Mouse (Mus musculus) C2C12 (cell line): Measurements from ENCODE around the gene Gm10577. TPM values are rescaled to one million over a fixed set of nuclear protein-coding genes. Genes with fewer than 3 reads are reported as not detected.

ENCODE experiments used
- H3K27me3 ChIP-seq: one replicate; pipeline ENCODE4 v1.6.1; 2011; ENCODE audit not compliant: control insufficient read depth, insufficient read depth, insufficient read length
- H3K36me3 ChIP-seq: one replicate; pipeline ENCODE4 v1.6.1; 2011; ENCODE audit not compliant: control insufficient read depth, insufficient read depth
- H3K4me3 ChIP-seq: one replicate; pipeline ENCODE4 v1.5.1; 2011; ENCODE audit warnings: mild to moderate bottlenecking, control low read depth; ENCODE audit not compliant: poor library complexity, insufficient read depth, severe bottlenecking
- H3K79me2 ChIP-seq: one replicate; pipeline ENCODE4 v1.6.1; 2011; ENCODE audit not compliant: control insufficient read depth, insufficient read depth
- H3K79me3 ChIP-seq: one replicate; pipeline ENCODE4 v1.6.1; 2011; ENCODE audit warnings: low read depth, control low read depth
- H3ac ChIP-seq: one replicate; pipeline ENCODE3; 2011; ENCODE audit warnings: low read depth; ENCODE audit not compliant: control insufficient read depth, insufficient read length
- CEBPB ChIP-seq: IDR thresholded peaks from one replicate; pipeline ENCODE4 v1.6.1; 2011; ENCODE audit warnings: low read depth, mild to moderate bottlenecking, control low read depth, moderate library complexity
- CTCF ChIP-seq: IDR thresholded peaks from one replicate; pipeline ENCODE4 v1.5.1; 2011; ENCODE audit not compliant: control insufficient read depth, insufficient read depth, insufficient read length
- FOSL1 ChIP-seq: IDR thresholded peaks from one replicate; pipeline ENCODE4 v1.8.0; 2011; ENCODE audit warnings: mild to moderate bottlenecking, low read length; ENCODE audit not compliant: poor library complexity, insufficient read depth, severe bottlenecking
- MAX ChIP-seq: IDR thresholded peaks from one replicate; pipeline ENCODE4 v1.6.1; 2011; ENCODE audit warnings: mild to moderate bottlenecking, control low read depth
- MYOD1 ChIP-seq: IDR thresholded peaks from one replicate; pipeline ENCODE4 v1.6.1; 2011; ENCODE audit warnings: low read depth; ENCODE audit not compliant: control insufficient read depth, insufficient read length
- MYOG ChIP-seq: IDR thresholded peaks from one replicate; pipeline ENCODE4 v1.6.1; 2011; ENCODE audit not compliant: control insufficient read depth, insufficient read length; ENCODE audit errors: extremely low read depth
- USF1 ChIP-seq: IDR thresholded peaks from one replicate; pipeline ENCODE4 v1.6.1; 2011; ENCODE audit warnings: low read depth, mild to moderate bottlenecking, control low read depth, moderate library complexity
- long read RNA-seq, 2 experiments: library from polyadenylated mRNA; unstranded; transcript quantifications; one replicate each; pipeline ENCODE4 v2.0.0; 2019 to 2020
- polyA plus RNA-seq: library from polyadenylated mRNA; unstranded; fragments of >200 nt; fragmentation: generic; extraction: Trizol; gene quantifications from one replicate; pipeline ENCODE4 v1.2.1, GENCODE M21; 2012; ENCODE audit warnings: missing spikeins

Gm10577 gene
- not detected for polyA plus RNA-seq
- long read RNA-seq, experiment 1, result 0 reads
- long read RNA-seq, experiment 2, result 0 reads

GRCm38 (mm10) chr4:101020596-101020995 lies at the start of gene Gm10577:
Gm10577 (minus strand) TSS chr4:101020696.
- no peaks in the 10 kb centered on the region for H3K79me2 ChIP-seq
- H3K27me3 ChIP-seq, result no peaks in the 10 kb centered on the region
- no peak within 1 kb of the TSS for H3ac ChIP-seq
- TF ChIP-seq MAX, result no peak
- TF ChIP-seq FOSL1, result no peak
- no peak for TF ChIP-seq CTCF
- TF ChIP-seq MYOD1, result no peak
- no peak within 1 kb of the TSS for H3K4me3 ChIP-seq
- H3K36me3 ChIP-seq, result no peaks in the 10 kb centered on the region
- no peaks in the 10 kb centered on the region for H3K79me3 ChIP-seq

DNA sequence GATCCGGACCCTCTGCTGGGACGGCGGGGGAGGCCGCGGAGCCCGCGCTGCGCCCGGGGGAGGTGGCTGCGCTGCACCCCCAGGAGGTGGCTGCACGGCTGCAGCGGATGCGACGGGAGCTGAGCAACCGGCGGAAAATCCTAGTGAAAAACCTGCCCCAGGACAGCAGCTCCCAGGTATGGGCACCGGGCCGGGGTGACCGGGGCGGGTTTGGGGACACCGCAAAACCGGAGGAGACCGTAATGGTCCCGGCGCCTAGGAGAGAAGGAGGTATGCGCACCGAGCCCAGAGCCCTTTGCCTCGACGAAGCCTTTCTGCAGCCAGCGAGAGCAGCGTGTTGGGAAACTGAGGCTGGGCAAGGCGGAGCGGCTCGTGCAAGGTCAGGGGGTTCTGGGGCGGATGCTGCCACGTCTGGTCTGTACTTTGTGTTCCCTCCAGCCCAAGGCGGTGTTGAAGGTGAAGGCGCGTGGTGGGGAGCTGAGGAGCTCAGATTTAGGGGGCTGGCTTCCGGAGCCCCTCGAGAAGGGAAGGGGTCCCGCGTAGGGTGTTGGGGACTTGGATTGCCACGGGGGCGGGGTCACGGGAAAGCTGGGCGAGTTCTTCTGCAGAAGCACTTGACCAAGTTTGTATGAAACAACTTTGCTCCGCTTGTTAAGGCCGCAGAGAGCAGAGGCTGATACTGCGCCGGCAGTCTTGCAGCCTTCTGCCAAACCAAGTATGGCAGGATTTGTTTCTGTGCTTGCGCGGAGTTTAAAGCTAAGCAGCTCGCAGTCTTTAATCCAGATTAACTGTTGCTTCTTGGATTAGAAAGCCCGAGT lies 48.9 kb upstream of the Gm10577 start:
- H3K79me2 ChIP-seq, result no peaks in the 10 kb centered on the region
- H3K79me3 ChIP-seq, result no peaks in the 10 kb centered on the region
- H3ac ChIP-seq, result no peak overlapping the region
- peaks cover 8% of the 10 kb centered on the region for H3K27me3 ChIP-seq
- no peak for TF ChIP-seq USF1
- TF ChIP-seq MAX, result no peak
- TF ChIP-seq CEBPB, result no peak
- no peak for TF ChIP-seq CTCF
- no peak for TF ChIP-seq FOSL1
- no peak overlapping the region for H3K4me3 ChIP-seq
- no peaks in the 10 kb centered on the region for H3K36me3 ChIP-seq

DNA sequence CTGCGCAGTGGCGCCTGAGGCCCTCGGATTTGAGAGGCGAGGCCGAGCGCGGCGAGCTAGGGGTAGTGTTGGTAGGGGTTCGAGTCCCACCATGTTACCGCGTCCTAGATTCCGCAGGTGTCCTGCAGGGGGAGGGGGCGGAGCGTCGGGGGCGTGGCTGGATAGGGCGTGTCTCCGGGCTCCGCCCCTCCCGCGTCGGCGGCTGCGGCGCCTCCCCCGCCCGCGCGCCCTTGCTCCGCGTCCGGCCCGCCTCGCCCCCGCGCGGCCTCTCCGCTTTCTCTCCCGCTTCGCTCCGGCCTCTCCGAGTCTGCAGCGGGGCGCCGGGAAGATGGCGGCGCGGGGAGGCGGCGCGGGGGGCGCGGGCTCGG lies 48.3 kb upstream of the Gm10577 start, which contains the start of gene Raver2:
TSS of gene Raver2 (plus strand) at position 198 of the 368 bp plus-strand sequence.
- H3K36me3 ChIP-seq, result no peaks in the 10 kb centered on the region
- no peak within 1 kb of the TSS for H3ac ChIP-seq
- no peaks in the 10 kb centered on the region for H3K79me3 ChIP-seq
- no peak within 1 kb of the TSS for H3K4me3 ChIP-seq
- peaks cover 8% of the 10 kb centered on the region for H3K27me3 ChIP-seq
- H3K79me2 ChIP-seq, result no peaks in the 10 kb centered on the region
- TF ChIP-seq MYOG (no peak), CEBPB (no peak), USF1 (no peak), MYOD1 (no peak), FOSL1 (no peak), CTCF (no peak), MAX (no peak)

DNA sequence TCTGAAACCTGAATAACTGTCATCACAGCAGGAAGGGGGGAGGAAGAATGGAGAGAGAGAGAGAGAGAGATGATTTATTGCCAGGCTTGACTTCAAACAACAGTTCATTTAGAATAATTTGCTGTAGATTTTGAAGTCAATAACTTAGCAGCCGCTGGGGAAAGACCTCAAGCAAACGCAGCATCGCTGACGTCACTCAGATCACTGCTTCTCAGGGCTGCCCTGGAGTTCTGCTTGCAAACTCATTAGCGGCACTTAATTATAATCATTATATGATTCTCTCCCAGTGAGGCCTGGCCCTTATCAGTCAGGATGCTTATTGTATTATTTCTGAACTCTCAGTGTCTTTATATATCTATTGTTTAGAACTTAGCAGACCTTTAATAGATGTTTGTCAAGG lies 45.9 kb upstream of the Gm10577 start:
- H3K36me3 ChIP-seq, result no peaks in the 10 kb centered on the region
- H3K79me2 ChIP-seq, result no peaks in the 10 kb centered on the region
- H3K79me3 ChIP-seq, result no peaks in the 10 kb centered on the region
- TF ChIP-seq MYOG (no peak), MYOD1 (no peak), USF1 (no peak), CEBPB (no peak)
- no peak overlapping the region for H3ac ChIP-seq
- peaks cover 8% of the 10 kb centered on the region for H3K27me3 ChIP-seq
- H3K4me3 ChIP-seq, result no peak overlapping the region

GRCm38 (mm10) chr4:101062146-101062545 lies 41.6 kb upstream of the Gm10577 start:
- H3ac ChIP-seq, result no peak overlapping the region
- no peaks in the 10 kb centered on the region for H3K79me3 ChIP-seq
- no peaks in the 10 kb centered on the region for H3K79me2 ChIP-seq
- no peaks in the 10 kb centered on the region for H3K36me3 ChIP-seq
- TF ChIP-seq FOSL1, result no peak
- no peak for TF ChIP-seq USF1
- no peak for TF ChIP-seq CEBPB
- TF ChIP-seq MAX, result no peak
- TF ChIP-seq CTCF, result no peak
- no peak for TF ChIP-seq MYOG
- no peak for TF ChIP-seq MYOD1
- no peaks in the 10 kb centered on the region for H3K27me3 ChIP-seq
- H3K4me3 ChIP-seq, result no peak overlapping the region

- H3K4me3 ChIP-seq, result no peak overlapping the region
- H3ac ChIP-seq, result no peak overlapping the region
- no peak for TF ChIP-seq MAX
- no peak for TF ChIP-seq CEBPB
- no peak for TF ChIP-seq CTCF
- TF ChIP-seq MYOG, result no peak
- TF ChIP-seq MYOD1, result no peak
- TF ChIP-seq USF1, result no peak
- H3K79me2 ChIP-seq, result no peaks in the 10 kb centered on the region
- no peaks in the 10 kb centered on the region for H3K36me3 ChIP-seq
- H3K27me3 ChIP-seq, result no peaks in the 10 kb centered on the region
- no peaks in the 10 kb centered on the region for H3K79me3 ChIP-seq
Measured at GRCm38 (mm10) chr4:101046576-101046975, 26.1 kb upstream of the Gm10577 start.
